Mouse (Mus musculus) adrenal gland, postnatal 25 days (tissue): ENCODE results near the gene Anks1b. TPM values are rescaled to one million over a fixed set of nuclear protein-coding genes. Genes with fewer than 3 reads are reported as not detected.

Experiments used
- DNase-seq: peaks from one replicate; pipeline ENCODE4 v3.0.0; 2021; ENCODE audit warnings: mixed read lengths
- total RNA-seq: library from RNA; stranded (reverse); gene quantifications from 2 replicates; pipeline ENCODE4 v1.2.3, GENCODE M21; 2021

Anks1b gene
- total RNA-seq, 1 experiment from 2014 or later = 0.85 TPM

DNA sequence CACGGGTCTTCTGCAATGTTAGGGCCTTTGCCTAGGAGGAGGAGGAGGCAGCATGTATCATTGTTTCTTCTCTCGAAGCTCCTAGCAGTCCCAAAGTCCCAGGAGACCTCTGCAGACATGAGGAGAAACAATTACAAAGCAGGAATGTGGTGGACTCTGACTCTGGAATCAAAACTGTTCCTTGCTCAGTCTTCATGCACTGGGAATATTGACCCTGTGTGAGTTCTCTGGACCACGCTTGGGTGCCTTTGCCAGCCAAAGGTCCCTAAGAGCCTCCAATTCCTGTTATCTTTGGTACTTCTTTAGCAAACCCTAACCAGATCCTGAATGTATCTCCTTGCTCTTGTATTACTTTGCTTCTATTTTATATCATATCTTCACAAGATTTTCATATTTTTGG lies 1000.9 kb downstream of the Anks1b start:
- DNase-seq = no peak

DNA sequence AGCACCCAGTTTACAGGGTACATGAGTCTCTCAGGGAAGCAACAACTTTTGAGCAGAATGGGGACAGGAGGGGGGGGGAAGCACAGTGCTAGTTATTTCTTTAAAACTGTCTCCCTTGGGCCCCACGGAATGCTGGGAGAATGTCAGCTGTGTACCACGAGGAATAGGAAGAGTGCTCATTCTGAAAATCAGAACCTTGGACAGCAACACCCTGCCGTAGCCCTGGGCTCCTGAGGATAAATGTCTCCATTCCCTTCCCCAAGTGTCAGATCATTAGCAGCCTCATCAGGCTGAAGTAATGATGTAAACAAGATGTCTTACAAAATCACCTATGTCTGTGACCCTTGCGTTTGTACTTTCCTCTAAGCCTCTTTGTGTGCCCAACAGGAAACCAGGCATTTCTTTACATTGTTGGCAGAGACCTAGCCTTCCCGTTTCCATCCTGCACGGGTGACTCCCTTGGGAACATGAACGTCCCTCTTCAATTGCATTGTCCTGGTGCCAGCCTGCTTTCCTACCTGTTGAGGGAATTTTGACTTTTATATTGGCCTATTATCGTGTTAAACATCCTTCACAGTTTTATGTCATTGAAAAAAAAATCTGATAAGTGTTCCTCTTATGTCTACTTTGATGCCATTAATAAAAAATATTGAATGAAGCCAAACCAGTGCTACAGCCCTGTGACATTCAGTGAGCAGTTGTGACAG lies 1007.7 kb downstream of the Anks1b start:
- no peak for DNase-seq

DNA sequence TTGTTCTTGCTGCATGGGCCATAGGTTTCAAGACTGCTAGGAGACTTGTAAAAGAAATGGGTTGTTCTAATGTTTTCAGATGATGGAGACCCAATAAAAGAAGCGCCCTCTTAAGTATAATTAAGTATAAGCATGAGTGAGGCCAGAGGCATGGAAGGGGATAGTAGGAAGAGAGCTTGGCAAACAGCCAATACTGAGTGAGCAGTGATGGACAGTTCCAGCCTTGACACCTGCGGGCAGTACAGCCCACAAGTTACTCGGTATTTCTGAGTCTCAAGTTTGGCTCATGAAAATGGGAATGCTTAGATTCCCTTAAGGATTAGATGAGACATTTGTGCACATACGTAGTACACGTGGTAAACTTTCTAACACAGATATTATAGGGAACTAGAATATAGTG lies 1016.3 kb downstream of the Anks1b start:
- no peak for DNase-seq

DNA sequence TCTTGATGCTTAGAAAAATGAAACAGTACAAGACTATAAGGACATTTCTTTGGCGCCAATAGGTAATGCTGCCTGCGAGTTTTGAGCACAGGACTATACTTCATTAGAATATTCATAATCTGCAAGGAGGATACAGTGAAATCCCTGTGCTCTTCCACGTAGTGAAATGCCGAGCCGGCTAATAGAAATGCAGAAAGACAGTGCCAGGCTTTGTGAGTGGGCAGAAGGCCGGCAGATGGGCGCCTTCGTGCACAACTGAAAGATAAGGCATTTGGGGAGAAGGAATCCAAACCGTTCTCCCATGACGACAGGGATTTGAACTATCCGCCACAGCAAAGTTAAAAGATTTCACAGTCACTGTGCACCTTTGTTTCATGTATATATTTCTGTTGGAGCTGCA lies 1019.4 kb downstream of the Anks1b start:
- no peak for DNase-seq

DNA sequence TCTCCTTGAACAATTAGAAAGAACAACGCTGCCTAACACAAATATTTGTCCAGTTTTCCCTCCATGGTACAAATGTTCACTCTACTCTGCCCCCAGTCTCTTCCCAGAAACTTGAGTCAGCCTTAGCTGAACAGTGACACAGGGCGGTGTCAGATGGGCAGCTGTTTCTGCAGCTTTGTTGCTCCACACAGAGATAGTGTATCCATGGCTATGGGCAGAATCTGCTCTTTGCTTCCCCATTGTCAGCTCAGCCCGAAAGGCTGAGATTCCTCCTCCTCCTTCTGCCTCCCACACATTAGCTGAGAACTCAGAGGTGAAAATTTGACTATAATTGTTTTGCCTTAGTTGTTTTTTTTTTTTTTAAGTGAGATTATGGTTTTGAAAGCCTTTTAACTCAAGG lies 1024.6 kb downstream of the Anks1b start:
- no peak for DNase-seq

DNA sequence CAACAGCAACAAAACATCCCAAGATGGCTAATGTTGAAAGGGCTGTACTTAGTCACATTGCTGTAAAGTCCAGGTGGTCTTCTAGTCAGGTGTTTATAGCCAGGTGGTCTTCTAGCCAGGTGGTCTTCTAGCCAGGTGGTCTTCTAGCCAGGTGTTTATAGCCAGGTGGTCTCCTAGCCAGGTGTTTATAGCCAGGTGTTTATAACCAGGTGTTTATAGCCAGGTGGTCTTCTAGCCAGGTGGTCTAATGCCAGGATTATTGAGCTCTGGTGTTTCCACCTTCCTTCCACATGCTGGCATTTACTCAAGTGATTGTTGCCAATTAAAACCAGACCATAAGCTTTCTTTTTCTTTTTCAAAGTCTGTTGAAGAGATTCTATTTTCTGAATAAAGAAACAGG lies 1030.9 kb downstream of the Anks1b start:
- no peak for DNase-seq

DNA sequence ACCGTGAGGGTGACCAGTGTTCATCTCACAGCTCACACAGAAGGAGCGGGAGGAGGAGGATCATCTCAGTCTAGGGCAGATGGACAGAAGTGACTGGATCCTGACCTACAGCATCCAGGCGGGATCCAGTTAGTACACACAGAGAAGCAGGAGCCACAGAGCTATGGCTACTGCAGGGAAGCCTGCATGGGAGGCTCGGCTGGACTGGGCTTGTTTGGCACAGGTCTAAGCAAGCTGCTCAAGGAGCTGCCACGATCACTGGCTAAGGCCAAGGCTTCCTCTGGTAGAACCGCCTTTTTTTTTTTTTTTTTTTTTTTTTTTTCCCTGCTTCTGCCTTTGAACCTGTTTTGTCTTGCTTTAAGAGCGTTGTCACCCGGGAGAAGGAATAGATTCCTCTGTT lies 1034.1 kb downstream of the Anks1b start:
- DNase-seq = no peak

DNA sequence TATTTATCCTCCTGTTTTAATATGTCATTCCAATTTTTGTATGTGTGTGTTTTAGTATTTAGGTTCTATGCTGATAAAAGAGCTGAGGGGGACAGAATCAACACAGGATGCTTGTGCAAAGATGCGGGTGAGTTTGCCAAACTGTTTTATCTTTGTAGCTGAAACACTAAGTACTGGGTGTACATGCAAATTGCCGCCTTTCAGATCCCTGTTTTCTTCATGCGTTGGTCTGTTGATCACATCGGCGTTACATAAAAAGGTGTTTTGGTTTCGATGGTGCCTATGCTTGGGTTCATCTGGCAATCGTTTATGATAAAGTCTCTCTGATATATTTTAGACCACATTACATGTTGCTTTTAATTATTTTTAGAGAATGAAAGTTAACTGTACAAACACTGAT lies 1050.2 kb downstream of the Anks1b start:
- DNase-seq = no peak

DNA sequence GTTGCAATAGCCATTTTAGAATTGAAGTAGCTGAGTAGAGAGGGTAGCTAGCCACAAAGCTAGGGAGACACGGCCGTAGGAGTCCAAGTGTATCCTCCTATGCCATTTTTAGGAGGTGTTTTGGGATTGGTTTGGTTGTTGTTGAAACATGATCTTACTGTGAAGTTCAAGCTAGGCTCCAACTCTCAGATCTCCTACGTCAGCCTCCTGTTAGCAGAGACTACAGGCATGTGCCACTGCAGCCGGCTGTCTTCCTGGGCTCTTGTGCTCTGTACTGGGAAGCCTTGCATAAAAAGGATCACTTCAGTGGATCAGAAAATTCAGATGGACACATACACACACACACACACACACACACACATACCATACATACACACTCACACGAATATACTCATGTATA lies 1059.8 kb downstream of the Anks1b start:
- no peak for DNase-seq

DNA sequence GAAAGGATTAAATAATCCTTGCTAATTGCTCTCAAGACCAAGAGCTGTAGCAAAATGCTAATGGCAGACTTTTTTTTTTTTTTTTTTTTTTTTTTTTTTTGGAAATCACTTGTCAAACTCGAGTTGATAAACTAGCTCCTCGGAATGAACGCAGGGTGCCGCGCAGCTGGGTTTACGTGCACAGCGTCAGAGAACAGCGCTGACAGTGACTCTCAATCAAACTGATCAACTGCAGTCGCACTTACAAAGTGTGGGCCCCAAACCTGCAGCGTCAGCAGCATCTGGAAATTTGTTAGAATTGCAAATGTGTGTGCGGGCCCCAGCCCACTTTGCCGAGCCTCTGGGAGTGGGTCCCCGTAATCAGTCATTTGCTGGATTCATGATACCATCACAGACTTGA lies 1061.4 kb downstream of the Anks1b start:
- no peak for DNase-seq

DNA sequence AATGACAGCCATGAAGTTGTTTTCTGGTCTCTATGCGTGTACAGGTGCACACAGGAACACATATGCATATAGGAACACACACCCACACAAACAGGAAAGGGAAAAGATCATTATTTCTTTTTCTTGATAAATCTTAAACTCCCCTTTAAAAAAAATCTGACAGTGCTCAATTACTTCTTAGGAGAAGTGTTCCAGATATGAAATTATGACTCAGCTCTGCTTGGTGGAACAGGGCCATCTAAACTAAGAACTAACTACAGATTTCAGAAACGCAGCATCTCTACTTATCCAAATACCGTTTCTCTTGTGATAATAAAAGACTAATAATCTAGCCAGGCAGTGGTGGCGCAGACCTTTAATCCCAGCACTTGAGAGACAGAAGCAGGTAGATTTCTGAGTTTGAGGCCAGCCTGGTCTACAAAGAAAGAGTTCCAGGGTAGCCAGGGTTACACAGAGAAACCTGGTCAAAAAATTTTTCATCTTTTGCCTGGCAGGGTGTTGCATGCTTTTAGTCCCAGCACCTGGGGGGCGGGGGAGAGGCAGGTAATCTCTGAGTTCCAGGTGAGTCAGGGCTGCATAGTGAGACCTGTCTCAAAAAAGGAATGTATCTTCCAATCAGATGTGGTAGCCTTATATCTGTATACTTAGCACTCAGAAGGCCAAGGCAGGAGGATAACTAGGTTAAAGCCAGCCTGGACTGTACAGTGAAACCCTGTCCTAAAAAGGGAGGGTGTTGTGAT lies 1064.6 kb downstream of the Anks1b start:
- no peak for DNase-seq

DNA sequence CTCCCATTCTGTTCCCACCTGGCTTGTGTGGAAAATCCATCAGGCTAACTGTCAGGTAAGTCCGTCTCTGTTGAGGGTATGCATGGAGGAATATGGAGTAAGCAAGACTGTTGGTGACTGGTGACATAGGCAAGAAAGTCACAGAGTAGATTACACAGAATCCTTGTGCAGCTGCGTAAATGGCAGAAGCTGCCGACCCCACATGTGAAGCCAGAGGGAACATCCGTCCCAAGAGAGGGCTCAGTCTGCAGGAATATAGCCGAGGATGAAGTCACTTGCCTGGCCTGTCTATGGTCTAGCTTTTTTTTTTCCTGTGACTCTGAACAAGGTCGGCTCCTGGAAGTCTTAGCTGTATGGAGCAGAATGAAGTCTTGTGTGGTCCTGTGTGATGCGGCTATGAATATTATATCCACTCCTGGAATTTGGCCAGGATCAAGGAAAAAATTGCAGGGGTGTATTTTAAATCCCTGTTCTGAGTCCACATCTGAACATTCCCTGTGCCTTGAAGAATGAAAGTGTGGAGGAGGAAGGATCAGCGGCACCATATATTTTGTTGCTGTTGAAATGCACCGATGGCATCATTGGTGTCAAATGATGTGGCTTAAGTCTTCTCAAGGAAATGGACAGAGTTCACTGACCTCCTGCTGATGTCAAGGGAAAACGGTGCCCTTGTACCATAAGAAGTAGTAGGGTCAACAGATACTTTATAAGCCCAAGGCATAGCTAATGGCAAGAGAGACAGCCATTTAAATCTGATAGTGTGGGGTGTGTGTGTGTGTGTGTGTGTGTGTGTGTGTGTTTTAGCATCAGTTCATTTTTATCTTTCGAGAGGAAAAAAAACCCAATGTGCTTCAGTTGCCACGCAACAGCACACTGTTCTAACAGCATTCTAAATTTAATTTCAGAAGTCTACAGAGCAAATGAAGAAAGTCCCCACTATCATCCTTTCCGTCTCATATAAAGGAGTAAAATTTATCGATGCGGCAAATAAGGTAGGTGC lies 1067.5 kb downstream of the Anks1b start:
- no peak for DNase-seq

DNA sequence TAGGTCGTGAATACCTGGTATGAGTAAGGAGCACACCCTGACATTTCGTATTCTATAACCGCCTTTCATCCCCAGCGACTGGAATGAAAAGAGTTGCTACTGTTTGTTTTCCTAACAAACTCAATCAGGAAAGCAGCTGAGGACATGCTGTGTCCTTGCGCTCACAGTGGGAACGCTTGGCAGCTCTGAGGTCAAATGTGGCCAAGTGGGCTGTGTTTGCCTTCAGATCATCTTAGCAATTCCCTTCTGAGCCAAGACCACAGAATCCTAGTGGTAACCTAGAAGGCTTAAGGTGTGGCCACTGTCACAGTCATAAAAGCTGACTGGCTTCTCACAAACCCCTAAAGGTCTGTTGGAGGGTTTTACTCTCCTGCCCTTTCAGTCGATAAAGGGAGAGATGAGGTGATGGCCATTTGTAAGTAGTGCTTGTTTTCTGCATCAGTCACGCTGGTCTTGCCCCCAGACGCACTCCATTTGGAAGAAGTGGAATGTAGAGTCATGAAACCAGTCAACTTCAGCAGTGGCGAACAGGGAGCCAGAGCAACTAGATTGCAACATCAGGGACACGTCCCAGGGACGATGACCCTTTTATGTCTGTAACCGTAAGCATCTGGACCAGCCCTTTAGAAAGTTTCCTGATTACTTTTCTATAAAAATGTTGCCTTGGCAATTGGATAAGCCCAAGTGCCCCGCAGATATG lies 1068.8 kb downstream of the Anks1b start:
- DNase-seq = no peak

DNA sequence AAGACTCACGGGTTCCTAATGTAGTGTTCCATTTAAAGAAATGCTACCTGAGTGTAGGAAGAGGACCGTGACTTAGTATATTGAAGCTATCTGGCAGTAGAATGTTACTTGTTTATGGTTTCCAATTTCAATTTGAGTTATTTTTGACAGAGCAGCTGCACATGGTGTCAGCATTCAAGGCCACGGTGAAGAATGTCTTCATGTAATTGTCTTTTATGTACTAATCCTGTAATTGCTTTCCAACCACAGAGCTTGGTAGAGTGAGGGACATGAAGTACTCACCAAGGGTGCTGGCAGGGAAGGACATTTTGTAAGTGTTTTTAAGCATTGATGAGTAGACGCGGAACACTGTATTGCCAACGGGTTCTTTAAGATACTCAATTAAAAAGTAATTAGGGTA lies 1073.7 kb downstream of the Anks1b start:
- DNase-seq = no peak

DNA sequence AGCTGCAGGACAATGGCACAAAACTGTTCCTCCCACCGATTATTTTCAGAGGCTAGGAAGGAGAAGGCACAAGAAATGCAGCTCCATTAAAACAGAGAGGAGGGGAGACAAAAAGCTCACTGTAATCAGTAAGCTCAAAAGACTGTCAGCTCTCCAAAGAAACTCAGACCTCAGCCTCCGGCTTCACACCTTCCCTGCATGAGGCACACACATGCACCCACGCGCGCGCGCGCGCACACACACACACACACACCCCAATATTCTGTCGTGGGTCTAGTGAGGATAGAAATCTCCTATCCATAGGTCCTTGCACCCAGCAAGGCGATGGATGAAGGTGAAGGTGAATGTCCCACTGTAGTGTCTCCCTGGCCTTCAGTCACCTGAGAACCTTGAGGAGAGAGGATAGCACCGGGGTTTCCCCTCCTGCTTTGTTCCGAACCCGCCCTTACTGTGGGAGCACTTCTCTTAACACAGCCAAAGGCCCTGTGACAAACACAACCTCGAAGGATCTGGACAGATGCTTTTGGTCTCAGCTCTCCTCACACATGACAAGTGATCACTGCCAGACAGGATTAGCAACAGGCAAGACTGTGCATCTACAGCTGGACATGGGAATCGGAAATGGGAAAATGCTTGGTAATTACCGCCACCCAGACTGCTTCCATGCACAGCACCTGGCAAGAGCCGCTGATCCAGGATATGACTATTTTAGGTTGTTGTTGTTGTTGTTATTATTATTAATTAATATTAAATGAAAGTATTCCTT lies 1074.5 kb downstream of the Anks1b start:
- DNase-seq = no peak

DNA sequence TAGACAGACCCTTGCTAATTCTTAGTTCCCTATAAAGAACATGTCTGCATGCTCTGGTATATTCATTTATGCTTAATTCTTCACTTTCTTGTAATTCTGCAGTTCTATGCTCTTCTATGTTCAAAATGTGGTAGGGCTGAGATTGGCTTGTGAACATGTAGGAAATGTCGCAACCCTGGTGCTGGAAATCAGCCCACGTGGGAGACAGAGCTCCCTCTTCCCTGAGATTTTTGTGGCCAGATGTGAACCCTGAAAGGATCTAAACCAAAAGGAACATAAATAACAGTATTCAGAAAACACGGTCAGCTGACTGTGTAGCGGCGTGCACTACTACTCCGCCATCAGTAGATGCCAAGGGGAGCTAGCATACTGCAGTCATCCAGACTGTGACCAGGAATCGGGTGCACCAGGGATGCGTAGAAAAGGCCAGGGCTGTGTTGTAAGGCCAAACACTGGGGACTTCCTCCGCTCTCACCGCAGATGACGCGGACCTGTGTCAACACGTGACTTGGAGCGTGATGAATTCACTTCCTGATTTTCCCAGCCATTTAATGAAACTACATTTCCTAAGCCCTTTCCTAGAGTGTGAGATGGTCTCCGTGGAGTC lies 1079.9 kb downstream of the Anks1b start:
- DNase-seq = no peak

DNA sequence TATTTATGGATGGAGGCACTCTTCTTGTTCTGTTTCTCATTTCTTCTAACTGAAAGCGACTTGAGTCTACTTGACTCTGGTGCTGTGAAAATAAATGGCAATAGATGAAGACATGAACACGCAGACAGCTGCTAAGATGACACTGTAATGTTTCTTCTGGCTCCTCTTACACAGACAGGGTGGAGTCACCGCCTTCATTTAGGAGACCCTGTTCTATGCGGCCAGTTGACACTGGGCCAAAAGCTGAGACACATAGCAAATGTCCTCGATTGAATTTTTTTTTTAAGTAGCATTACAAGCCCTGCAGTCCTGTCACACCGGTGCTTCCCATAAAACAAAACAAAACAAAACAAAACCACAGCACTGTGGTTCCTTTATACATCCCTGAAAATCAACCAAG lies 1080.5 kb downstream of the Anks1b start:
- DNase-seq = no peak

DNA sequence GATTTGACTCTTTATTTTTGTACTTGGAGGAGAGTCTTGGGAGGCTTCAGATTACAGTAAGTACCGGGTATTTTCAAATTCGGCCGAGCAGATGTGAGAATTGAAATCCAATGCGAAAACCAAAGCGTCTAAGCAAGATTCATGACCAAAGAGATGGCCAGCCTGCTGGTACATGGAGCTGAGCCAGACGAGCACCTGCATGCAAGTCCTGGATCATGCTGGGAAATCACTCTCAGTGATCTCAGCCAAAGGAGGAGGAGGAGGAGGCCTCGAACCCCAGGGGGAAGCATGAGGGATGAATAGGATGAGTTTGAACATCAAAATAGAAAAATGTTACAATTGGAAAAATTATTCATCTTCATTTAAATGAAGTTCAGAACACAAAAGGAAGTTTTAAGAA lies 1087.1 kb downstream of the Anks1b start:
- no peak for DNase-seq

DNA sequence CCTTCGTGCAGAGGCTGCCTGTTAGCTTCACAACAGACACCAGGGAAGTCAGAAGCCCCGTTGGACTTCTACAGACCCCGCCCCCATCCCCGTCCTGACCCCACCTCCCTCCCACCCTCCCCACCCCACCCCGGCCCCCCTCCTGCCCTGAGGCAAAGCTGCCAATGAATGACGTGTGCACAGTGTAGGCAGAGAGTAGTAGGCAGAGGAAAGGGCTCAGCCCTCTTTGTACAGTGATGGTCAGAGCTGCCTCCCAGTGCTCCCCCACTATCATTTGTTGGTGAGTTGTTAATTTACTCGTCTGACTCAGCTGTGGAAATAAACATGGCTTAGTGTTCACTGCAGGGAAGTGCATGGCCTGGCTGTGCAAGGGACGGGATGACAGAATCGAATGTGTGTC lies 1091.2 kb downstream of the Anks1b start:
- DNase-seq = no peak

DNA sequence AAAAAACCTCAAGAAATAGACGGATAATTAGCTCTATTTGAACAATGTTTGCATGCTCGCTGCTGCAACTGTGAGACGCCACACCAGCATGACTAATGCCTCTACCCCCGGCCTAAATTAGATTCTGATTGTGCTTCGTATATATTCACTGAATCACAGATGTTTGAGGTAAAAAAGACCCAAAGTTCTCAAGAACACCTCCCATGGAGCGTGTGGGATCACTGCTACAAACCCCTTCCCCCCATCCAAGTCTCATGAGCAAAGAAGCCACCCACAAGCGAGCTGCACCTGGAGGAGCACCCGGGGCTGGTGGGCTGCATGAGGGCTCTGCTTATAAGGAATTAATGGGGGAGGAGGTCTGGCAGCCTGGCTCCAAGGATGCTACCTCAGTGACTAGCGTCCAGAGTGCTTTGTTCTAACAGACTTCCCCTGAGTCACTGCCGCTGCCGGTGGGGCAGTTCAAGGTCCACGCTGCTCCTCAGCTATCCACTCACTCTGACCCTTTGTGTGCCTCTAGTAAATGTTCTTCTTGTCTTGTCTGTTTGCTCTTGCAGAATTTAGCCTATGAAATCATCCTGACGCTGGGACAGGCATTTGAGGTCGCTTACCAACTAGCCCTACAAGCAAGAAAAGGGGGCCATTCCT lies 1092.5 kb downstream of the Anks1b start:
- peak; percentile 23 for DNase-seq
